10 mouse cellular contexts compared by ENCODE assay signal in genomic region chr2:162867516-162868029, GRCm38 (mm10).
A peak's percentile ranks its signal among the peaks of the same experiment; 100 is the strongest.
DNase-seq lines count a peak whose midpoint lies in the region; ATAC-seq lines count a peak whose summit lies in the region.
"Had no signal": no experiment of that assay in that cellular context is flagged by ENCODE, and none has a peak within 500 bp of the region (broad histone marks: within the 10 kb centered on the region; RNA-seq: fewer than 3 reads in every experiment).

No protein-coding gene starts in this region.

- H3K4me3 ChIP-seq in heart, embryonic 13.5 days: peak overlapping the region; percentile 40
- peak overlapping the region; percentile 54 for H3K4me3 ChIP-seq in embryonic facial prominence, embryonic 10.5 days
- H3K4me3 ChIP-seq in hindbrain, embryonic 16.5 days (ENCODE audit: low read length): peak overlapping the region; percentile 32

- H3K9ac ChIP-seq in heart, embryonic 13.5 days: peak overlapping the region; percentile 47; the same call in 1 of the 2 replicates
- no peak overlapping the region; the same call in 1 of the 2 replicates for H3K9ac ChIP-seq in hindbrain, embryonic 16.5 days (ENCODE audit: low read depth, low read length)

- H3K4me1 ChIP-seq in heart, embryonic 13.5 days: no peaks in the 10 kb centered on the region
- H3K4me1 ChIP-seq in embryonic facial prominence, embryonic 10.5 days: peaks cover 8% of the 10 kb centered on the region
- H3K4me1 ChIP-seq in hindbrain, embryonic 16.5 days (ENCODE audit: control insufficient read depth, insufficient read depth, low read depth, low read length): peaks cover 10% of the 10 kb centered on the region

- H3K36me3 ChIP-seq in heart, embryonic 13.5 days: no peaks in the 10 kb centered on the region
- H3K36me3 ChIP-seq in embryonic facial prominence, embryonic 10.5 days (replicated peaks): no peaks in the 10 kb centered on the region
- H3K36me3 ChIP-seq in hindbrain, embryonic 16.5 days (ENCODE audit: control insufficient read depth, insufficient read depth, low read length): no peaks in the 10 kb centered on the region

- ATAC-seq in heart, embryonic 13.5 days (ENCODE audit: extremely low read depth, insufficient number of reproducible peaks, low FRiP score, low TSS enrichment): no peak
- ATAC-seq in hindbrain, embryonic 16.5 days: no peak
- no peak for ATAC-seq in CD4-positive, CD25-positive, alpha-beta regulatory T cell, adult 4 months
- ATAC-seq in granulocyte monocyte progenitor cell, adult 5-6 weeks (replicated peaks; ENCODE audit: poor library complexity, severe bottlenecking): no peak
- ATAC-seq: activated CD4-positive, CD25-positive, alpha-beta regulatory T cell, adult 4 months had no signal

- no peak overlapping the region for H3K27ac ChIP-seq in heart, embryonic 13.5 days (replicated peaks)
- no peak overlapping the region for H3K27ac ChIP-seq in embryonic facial prominence, embryonic 10.5 days (replicated peaks)
- no peak overlapping the region for H3K27ac ChIP-seq in hindbrain, embryonic 16.5 days (ENCODE audit: low read depth, low read length)

- no peak for DNase-seq in heart, adult 8-10 months (ENCODE audit: low spot score)
- DNase-seq in embryonic facial prominence, embryonic 10.5 days (ENCODE audit: low spot score): peak; percentile 28
- DNase-seq in neural tube, embryonic 10.5 days (ENCODE audit: extremely low spot score, low spot score): peak; percentile 20
- no peak for DNase-seq in frontal cortex, postnatal 14 days (ENCODE audit: low spot score in 2 of 2)
- DNase-seq: kidney, adult 9 months had no signal

- H3K9me3 ChIP-seq in heart, embryonic 13.5 days: no peaks in the 10 kb centered on the region
- no peaks in the 10 kb centered on the region for H3K9me3 ChIP-seq in embryonic facial prominence, embryonic 10.5 days
- no peaks in the 10 kb centered on the region for H3K9me3 ChIP-seq in hindbrain, embryonic 16.5 days (ENCODE audit: control insufficient read depth, low read length)

- 8% methylated on average over 15 of the region's 15 CpGs for WGBS in heart, embryonic 13.5 days
- 5% methylated on average over 15 of the region's 15 CpGs for WGBS in embryonic facial prominence, embryonic 10.5 days
- WGBS in hindbrain, embryonic 16.5 days: 3% methylated on average over 15 of the region's 15 CpGs

- peaks cover 49% of the 10 kb centered on the region for H3K27me3 ChIP-seq in heart, embryonic 13.5 days (replicated peaks)
- peaks cover 16% of the 10 kb centered on the region for H3K27me3 ChIP-seq in embryonic facial prominence, embryonic 10.5 days (replicated peaks; ENCODE audit: low read depth, poor library complexity, severe bottlenecking)
- no peaks in the 10 kb centered on the region; the same call in 1 of the 2 replicates for H3K27me3 ChIP-seq in hindbrain, embryonic 16.5 days (replicated peaks; ENCODE audit: control insufficient read depth, insufficient read depth, low read length)

- peak overlapping the region; percentile 65 for H3K4me2 ChIP-seq in heart, embryonic 13.5 days
- H3K4me2 ChIP-seq in hindbrain, embryonic 16.5 days (ENCODE audit: low read length): peak overlapping the region; percentile 70

Comparison
In these comparisons a context has a peak if more than half of its experiments do, and no peak if none do; other contexts are left out.
1. DNase-seq: peak in embryonic facial prominence, embryonic 10.5 days (single experiment) and neural tube, embryonic 10.5 days (single experiment); none in heart, adult 8-10 months (single experiment) and frontal cortex, postnatal 14 days (0 of 2).
2. Peak in every context shown above with its lines, with median percentiles within 50 percentile points of each other: H3K4me3 ChIP-seq.